Mouse (Mus musculus): ENCODE data around the gene H2-M10.6. TPM values are rescaled to one million over a fixed set of nuclear protein-coding genes. Genes with fewer than 3 reads are reported as not detected.

H2-M10.6 gene
- total and polyA plus RNA-seq, 3 experiments, result not detected

- peaks cover 0 to 3% of the 10 kb centered on the region in 2 experiments; a peak in 2 of 4 replicates for H3K36me3 ChIP-seq (ENCODE audit: control insufficient read depth in 1 of 2, insufficient read depth in 2 of 2, low read length in 2 of 2)
- peak; percentile 68 for DNase-seq (ENCODE audit: low read depth, low spot score)
- no peaks in the 10 kb centered on the region for H3K9me3 ChIP-seq (replicated peaks; ENCODE audit: insufficient read depth, low read length)
- no peak overlapping the region for H3K27ac ChIP-seq (ENCODE audit: control insufficient read depth, low read depth, low read length)
- TF ChIP-seq UBTF (IDR thresholded peaks at IDR 0.05; ENCODE audit: borderline replicate concordance, insufficient read depth, low read depth, low read length), result no peak
- TF ChIP-seq SIN3A (IDR thresholded peaks at IDR 0.05; ENCODE audit: low read length), result no peak
- TF ChIP-seq ZC3H11A (IDR thresholded peaks at IDR 0.05; ENCODE audit: low read depth, low read length), result no peak
- no peak for TF ChIP-seq USF2 (IDR thresholded peaks at IDR 0.05; ENCODE audit: borderline replicate concordance in 1 of 2, insufficient read depth in 1 of 2, low read depth in 1 of 2, low read length in 2 of 2)
- TF ChIP-seq MAFK (IDR thresholded peaks at IDR 0.05; ENCODE audit: borderline replicate concordance, low read depth, low read length), result no peak
- H3K4me1 ChIP-seq (ENCODE audit: control insufficient read depth in 1 of 2, insufficient read depth in 2 of 2, low read length in 2 of 2), result peaks cover 6 to 10% of the 10 kb centered on the region in 2 experiments; a peak in 3 of 4 replicates
- H3K79me2 ChIP-seq (ENCODE audit: control insufficient read depth, insufficient read depth, low read length, poor library complexity), result no peaks in the 10 kb centered on the region
- peak overlapping the region; percentile 58 to 90; a peak in 3 of 4 replicates for H3K4me3 ChIP-seq (ENCODE audit: control insufficient read depth in 1 of 2, insufficient read depth in 1 of 2, low read depth in 2 of 2, low read length in 2 of 2)
- H3K9ac ChIP-seq (ENCODE audit: control insufficient read depth, low read depth, low read length, poor library complexity, severe bottlenecking), result peak overlapping the region; percentile 55; the same call in 1 of the 2 replicates
- peaks cover 9 to 10% of the 10 kb centered on the region in 2 experiments for H3K27me3 ChIP-seq (ENCODE audit: control insufficient read depth in 1 of 2, insufficient read depth in 2 of 2, low read length in 2 of 2)
These were observed 23.8 kb downstream of the H2-M10.6 start for GRCm38 (mm10) chr17:36835591-36836426.

GRCm38 (mm10) chr17:36836427-36836812 lies 24.4 kb downstream of the H2-M10.6 start:
- Histone ChIP-seq H3K27me3 (ENCODE audit: control insufficient read depth in 1 of 2, insufficient read depth in 2 of 2, low read length in 2 of 2) (peaks cover 7 to 9% of the 10 kb centered on the region in 2 experiments), H3K27ac (ENCODE audit: control insufficient read depth, low read depth, low read length) (no peak overlapping the region), H3K79me2 (ENCODE audit: control insufficient read depth, insufficient read depth, low read length, poor library complexity) (no peaks in the 10 kb centered on the region), H3K9ac (ENCODE audit: control insufficient read depth, low read depth, low read length, poor library complexity, severe bottlenecking) (peak overlapping the region; percentile 55), H3K4me3 (ENCODE audit: control insufficient read depth in 1 of 2, insufficient read depth in 1 of 2, low read depth in 2 of 2, low read length in 2 of 2) (peak overlapping the region; percentile 58 to 90), H3K4me1 (ENCODE audit: control insufficient read depth in 1 of 2, insufficient read depth in 2 of 2, low read length in 2 of 2) (peaks cover 6 to 10% of the 10 kb centered on the region in 2 experiments; a peak in 3 of 4 replicates), H3K36me3 (ENCODE audit: control insufficient read depth in 1 of 2, insufficient read depth in 2 of 2, low read length in 2 of 2) (peaks cover 0 to 3% of the 10 kb centered on the region in 2 experiments; a peak in 2 of 4 replicates), H3K9me3 (replicated peaks; ENCODE audit: insufficient read depth, low read length) (no peaks in the 10 kb centered on the region)
- no peak for DNase-seq (ENCODE audit: low read depth, low spot score)
- no peak for TF ChIP-seq SMC3 (IDR thresholded peaks at IDR 0.05; ENCODE audit: low read depth, low read length)
- TF ChIP-seq TCF12 (IDR thresholded peaks at IDR 0.05; ENCODE audit: low read depth, low read length), result no peak
- TF ChIP-seq MXI1 (IDR thresholded peaks at IDR 0.05; ENCODE audit: low read depth, low read length), result peak; percentile 24; the same call in 1 of the 2 replicates

DNA sequence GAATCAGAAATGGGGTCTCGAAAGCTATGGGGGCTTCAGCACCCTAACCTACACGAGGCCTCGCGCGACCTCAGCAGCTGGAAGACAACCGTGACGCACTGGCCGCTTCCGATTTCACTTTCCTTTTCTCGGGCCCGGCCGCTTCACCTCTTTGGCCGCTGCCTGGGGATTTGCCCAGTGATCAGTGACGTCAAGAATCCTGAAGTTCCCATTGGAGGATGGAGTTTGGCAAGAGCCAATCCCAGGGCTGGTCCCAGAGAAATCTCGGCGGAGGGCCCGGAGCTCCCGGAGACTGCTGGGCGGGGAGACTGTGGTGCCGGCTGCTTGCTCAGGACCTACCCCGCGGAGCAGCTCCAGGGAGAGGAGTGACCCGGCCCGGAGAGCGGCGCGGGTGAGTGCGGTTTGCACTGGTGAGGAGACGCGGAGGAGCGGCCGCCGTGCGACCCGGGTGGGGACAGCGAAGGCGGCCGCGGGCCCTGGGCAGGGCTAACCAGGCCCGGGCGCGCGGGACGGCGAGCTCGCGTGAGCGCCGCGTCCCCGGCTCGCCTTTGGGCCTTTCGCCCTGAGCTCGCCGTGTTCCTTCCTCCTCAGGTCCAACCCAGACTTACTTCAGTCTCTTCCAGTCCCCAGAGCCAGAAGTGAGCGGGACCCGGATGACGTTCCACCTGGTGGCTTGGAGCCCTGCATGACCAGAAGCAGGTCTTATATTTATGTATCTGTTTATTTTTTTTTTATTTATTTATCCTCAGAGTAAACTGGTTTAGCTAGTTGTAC lies 25.1 kb downstream of the H2-M10.6 start, which contains the start of gene Trim26:
TSS of gene Trim26 (plus strand) at position 261 of the 774 bp plus-strand sequence.
- H3K79me2 ChIP-seq (ENCODE audit: control insufficient read depth, insufficient read depth, low read length, poor library complexity), result no peaks in the 10 kb centered on the region
- H3K4me3 ChIP-seq (ENCODE audit: control insufficient read depth in 1 of 2, insufficient read depth in 1 of 2, low read depth in 2 of 2, low read length in 2 of 2), result peak within 1 kb of the TSS; percentile 87 to 90
- H3K4me1 ChIP-seq (ENCODE audit: control insufficient read depth in 1 of 2, insufficient read depth in 2 of 2, low read length in 2 of 2), result peaks cover 6 to 10% of the 10 kb centered on the region in 2 experiments; a peak in 3 of 4 replicates
- H3K27me3 ChIP-seq (ENCODE audit: control insufficient read depth in 1 of 2, insufficient read depth in 2 of 2, low read length in 2 of 2), result peaks cover 2 to 9% of the 10 kb centered on the region in 2 experiments
- H3K9me3 ChIP-seq (replicated peaks; ENCODE audit: insufficient read depth, low read length), result no peaks in the 10 kb centered on the region
- peaks cover 0 to 3% of the 10 kb centered on the region in 2 experiments; a peak in 2 of 4 replicates for H3K36me3 ChIP-seq (ENCODE audit: control insufficient read depth in 1 of 2, insufficient read depth in 2 of 2, low read length in 2 of 2)
- H3K9ac ChIP-seq (ENCODE audit: control insufficient read depth, low read depth, low read length, poor library complexity, severe bottlenecking), result peak within 1 kb of the TSS; percentile 65
- H3K27ac ChIP-seq (ENCODE audit: control insufficient read depth, low read depth, low read length), result no peak within 1 kb of the TSS
- DNase-seq (ENCODE audit: low read depth, low spot score), result peak; percentile 97
- TF ChIP-seq UBTF (IDR thresholded peaks at IDR 0.05; ENCODE audit: borderline replicate concordance, insufficient read depth, low read depth, low read length) (peak; percentile 88; the same call in 1 of the 2 replicates), NELFE (IDR thresholded peaks at IDR 0.05; ENCODE audit: low read depth, low read length) (no peak; the same call in none of the 2 replicates), JUND (IDR thresholded peaks at IDR 0.05; ENCODE audit: low read depth, low read length) (no peak), MAX (IDR thresholded peaks at IDR 0.05; ENCODE audit: low read length) (peak; percentile 60; the same call in 1 of the 2 replicates), POLR2AphosphoS2 (IDR thresholded peaks at IDR 0.05; ENCODE audit: low read length) (no peak), POLR2AphosphoS5 (IDR thresholded peaks at IDR 0.05; ENCODE audit: borderline replicate concordance, low read depth, low read length) (no peak), KAT2A (conservative IDR thresholded peaks at IDR 0.05; ENCODE audit: low read depth, low read length) (no peak), E2F4 (IDR thresholded peaks at IDR 0.05; ENCODE audit: borderline replicate concordance, low read depth, low read length) (no peak), TAL1 (IDR thresholded peaks at IDR 0.05; ENCODE audit: low read length) (no peak), ZMIZ1 (IDR thresholded peaks at IDR 0.05; ENCODE audit: low read depth, low read length) (no peak), POLR2A (IDR thresholded peaks at IDR 0.05; ENCODE audit: control insufficient read depth in 1 of 2, insufficient read depth in 1 of 2, low read depth in 1 of 2, low read length in 2 of 2, poor library complexity in 1 of 2) (peak; percentile 24 to 50; a peak in 1 of 4 replicates), SIN3A (IDR thresholded peaks at IDR 0.05; ENCODE audit: low read length) (peak; percentile 49; the same call in 1 of the 2 replicates), MEF2A (IDR thresholded peaks at IDR 0.05; ENCODE audit: extremely low read depth, insufficient replicate concordance, low read depth, low read length, poor library complexity, severe bottlenecking) (no peak), SMC3 (IDR thresholded peaks at IDR 0.05; ENCODE audit: low read depth, low read length) (no peak), USF1 (IDR thresholded peaks at IDR 0.05; ENCODE audit: low read depth, low read length) (no peak), USF2 (IDR thresholded peaks at IDR 0.05; ENCODE audit: borderline replicate concordance in 1 of 2, insufficient read depth in 1 of 2, low read depth in 1 of 2, low read length in 2 of 2) (no peak)

All from MEL (cell line).